Mouse (Mus musculus): ENCODE data around the gene Slc7a8.

Gene Slc7a8

DNA sequence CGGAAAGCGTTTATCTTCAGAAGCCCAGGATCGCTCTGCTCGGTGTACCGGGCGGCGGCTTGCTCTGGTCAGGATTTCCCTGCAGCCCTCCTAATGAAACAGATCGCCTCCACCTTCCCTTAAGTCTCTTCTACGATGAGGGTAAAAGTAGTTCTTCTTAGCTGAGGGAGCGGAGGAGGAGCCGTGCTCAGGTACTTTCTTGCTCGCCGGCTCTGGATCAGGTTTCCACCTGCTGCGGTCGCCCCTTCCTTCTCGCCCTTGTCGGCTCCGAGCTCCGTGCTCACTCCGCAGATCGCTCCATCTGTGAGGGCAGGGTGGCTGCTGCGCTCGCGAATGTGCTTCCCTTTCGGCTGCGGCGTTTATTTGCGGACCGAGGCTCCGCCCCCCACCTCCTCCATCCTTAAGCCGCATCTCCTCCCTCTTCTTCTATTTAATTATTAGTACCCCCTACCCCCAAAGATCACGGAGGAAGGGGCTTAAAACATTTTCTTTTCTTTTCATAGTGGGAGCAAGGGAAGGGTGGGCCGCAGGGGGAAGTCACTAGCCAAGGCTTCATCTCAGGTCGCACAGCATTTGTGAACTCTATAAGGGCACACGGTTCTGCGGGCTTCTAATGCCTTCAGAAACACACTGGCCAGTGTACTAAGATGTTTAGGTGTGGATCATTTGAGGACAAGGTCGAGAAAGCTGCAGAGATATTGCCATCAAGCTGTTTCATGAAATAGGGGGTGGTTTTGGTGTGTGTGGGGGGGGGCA is at the start of gene Slc7a8:
Gene Slc7a8 (minus strand): TSS at position 337 of the 756 bp plus-strand sequence.
- peak; percentile 56 for DNase-seq (ENCODE audit: low read depth)

DNA sequence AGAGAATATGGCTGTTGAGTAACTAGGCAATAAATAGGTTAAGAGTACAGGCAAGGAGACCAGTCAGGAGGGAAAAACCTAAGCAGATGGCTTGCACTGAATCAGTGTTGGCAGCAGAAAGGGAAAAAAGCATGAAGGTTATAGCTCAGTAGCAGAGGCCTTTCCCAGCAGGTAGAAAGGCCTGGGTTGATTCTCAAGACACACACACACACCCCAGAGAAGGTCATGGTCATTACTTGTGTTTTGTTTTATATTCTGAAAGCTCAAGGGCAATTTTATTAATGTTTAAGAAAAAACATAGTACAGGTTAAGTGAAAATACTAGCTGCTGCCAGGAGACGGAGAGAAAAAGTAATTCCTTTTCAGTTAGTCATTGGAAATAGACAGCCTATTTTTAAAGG is 42.0 kb upstream of the Slc7a8 start:
- no peak for DNase-seq (ENCODE audit: low read depth)

DNA sequence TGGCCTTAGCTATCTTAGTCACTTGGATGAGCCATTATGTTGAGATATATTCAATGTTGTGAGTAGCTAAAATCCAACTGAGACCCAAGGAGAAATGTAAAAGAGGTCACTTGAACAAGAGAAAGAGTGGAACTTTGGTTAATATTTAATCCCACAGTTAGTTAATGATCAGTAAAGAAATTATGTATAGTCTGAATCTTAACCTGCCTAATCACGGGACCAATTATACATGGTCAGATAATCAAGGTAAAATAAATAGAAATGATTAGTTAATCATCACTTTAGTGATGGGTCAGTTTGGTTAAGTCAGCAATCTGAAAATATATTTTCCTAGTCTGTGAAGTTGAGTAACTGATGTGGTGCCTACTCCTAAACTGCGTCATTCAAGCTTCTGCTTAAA is 40.6 kb upstream of the Slc7a8 start:
- no peak for DNase-seq (ENCODE audit: low read depth)

DNA sequence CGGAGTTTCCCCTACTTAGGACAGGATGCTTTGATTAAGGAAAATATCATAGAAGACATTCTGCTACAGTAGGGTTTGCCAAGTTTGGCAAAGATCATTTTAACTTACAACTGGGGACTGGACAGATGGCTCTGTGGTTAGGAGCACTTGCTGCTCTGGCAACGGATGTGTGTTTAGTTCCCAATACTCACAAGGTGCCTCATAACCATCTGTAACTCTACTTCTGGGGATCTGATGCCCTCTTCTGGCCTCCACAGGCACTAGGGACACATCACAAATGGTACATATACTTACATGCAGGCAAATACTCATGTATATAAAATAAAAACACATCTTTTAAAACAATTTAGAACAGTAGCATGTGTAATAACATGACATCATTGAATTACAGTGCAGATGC is 36.0 kb upstream of the Slc7a8 start:
- peak; percentile 30 for DNase-seq (ENCODE audit: low read depth)

DNA sequence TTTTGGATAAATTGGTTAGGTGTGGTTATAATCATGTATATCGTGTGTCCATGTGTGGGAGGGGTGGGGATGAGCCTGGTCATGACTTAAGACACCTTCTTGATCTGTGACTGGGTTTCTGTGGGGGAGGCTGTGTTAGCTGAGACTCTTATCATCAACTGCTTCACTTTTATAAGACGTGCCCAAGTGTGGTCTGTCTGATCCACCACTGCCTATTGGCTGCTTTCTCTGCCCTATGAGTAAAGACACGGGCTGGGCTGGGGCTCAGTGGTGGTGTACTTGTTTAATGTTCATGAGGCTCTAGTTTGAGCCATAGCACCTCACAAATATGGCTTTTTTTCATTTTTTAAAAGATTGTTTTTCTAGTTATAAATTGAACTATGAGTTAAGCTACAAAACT is 34.0 kb upstream of the Slc7a8 start:
- DNase-seq (ENCODE audit: low read depth) = no peak

DNA sequence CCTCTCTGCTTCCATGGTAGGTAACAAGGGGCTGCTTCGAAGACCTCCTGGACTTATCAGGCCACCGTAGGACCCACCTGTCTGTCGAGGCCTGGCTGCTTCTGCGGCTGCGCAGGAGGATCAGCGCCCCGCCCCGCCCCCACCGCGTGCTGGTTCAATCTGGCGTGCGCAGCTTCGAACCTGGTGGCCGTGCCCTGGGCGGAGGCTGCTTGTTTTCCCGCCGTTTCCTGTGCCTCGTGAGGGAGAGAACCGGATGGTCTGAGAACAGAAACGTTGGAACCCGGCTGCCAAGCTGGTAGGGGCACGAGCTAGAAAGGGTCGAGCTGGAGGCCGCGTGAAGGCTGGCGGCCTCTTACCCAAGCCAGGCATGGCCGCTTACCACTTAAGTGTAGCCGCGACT is 32.2 kb upstream of the Slc7a8 start, which contains the start of gene Rnf212b:
Gene Rnf212b (plus strand): TSS at position 151 of the 400 bp plus-strand sequence.
- DNase-seq (ENCODE audit: low read depth) = no peak

DNA sequence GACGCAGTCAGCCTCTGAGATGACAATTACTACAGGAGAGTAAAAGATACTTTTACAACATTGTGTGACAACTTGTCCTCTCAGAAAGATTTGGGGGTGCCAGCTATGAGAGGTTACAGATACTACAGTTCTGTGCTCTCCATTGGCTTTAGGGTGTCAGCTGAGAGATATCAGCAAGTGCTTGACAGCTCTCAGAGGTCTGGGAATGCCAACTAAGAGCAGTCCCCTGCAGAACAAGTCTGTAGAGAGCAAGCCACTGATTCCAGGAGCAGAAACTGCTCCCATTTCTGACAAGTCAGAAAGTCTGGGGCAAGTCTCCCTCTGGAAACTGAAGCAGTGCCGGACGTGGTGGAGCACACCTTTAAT is 27.9 kb upstream of the Slc7a8 start:
- DNase-seq (ENCODE audit: low read depth) = no peak

DNA sequence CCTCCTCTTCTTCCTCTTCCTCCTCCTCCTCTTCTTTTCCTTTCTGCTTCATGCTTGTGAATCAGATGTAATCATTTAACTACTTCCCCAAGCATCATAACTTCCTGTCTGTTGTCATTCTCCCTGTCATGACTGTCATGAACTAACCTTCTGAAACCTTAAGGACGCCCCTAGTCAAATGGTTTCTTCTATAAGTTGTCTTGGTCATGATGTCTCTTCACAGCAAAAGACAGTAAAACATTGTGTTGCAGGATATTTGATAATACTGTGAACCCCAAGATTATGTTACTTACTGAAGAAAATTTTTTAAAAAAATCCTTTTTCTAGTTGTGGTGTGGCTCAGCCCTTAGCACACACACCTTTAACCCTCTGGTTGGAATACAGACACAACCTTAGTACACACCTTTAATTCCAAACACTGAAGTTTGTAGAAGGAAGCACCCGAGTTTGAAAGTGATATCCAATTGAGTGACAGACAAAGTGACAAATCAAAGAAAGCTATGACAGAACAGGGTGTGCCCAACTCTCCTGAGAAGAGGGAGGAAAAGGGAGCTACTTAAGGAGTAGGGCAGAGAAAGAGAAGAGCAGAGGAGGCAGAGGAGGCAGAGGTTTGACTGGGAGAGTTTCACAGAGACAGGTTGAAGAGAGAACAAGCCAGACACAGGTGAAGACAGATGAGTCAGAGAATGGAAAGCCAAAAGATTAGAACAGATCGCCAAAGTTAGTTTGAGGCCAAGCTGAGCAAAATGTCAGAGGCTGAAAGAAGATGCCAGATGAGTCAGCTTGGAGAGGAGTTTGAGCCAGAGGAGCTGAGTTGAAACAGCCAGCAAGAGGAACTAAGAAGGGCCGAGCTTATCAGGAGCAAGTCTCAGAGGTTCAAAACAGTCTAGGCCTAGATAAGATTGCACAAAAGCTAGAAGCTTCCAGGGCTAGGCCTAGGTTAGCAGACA is 27.2 kb upstream of the Slc7a8 start:
- no peak for DNase-seq (ENCODE audit: low read depth)

DNA sequence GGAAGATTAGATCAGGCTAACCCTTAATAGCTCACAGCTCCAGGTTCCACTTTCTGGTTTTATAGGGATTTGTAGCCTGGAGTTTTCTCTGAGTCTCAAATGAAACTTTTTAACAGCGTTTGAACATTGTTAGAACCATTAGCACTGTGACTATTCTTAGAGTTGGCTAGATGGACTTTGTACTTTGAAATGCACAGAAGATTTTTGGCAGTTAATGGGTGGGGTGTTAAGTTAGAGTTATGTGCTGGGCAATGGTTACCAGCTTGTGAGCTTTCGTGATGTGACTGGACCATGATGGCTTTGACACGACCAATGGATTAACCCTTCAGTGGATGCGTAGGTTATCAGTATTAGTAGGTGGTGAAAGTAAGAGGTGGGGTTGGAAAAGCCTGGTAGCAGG is 24.4 kb upstream of the Slc7a8 start:
- DNase-seq (ENCODE audit: low read depth) = no peak

DNA sequence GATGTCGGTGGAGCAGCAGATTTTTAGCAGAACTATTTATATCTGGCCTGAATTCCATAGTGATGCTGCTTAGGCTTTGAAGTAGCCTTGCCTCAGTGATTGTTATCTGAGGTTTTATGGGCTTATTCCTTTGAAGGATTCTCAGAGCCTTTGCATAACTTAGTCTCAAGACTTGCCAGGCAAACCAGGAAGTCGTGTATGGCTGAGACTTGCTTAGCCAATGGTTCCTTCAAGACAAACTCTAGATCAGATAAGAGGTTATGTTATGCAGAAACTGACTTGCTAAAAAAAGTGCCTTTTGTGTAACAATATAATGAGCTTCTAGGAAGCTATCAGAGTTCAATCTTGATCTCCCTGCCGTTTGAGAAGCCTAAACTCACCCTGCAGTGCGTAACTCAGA is 20.7 kb upstream of the Slc7a8 start:
- no peak for DNase-seq (ENCODE audit: low read depth)

DNA sequence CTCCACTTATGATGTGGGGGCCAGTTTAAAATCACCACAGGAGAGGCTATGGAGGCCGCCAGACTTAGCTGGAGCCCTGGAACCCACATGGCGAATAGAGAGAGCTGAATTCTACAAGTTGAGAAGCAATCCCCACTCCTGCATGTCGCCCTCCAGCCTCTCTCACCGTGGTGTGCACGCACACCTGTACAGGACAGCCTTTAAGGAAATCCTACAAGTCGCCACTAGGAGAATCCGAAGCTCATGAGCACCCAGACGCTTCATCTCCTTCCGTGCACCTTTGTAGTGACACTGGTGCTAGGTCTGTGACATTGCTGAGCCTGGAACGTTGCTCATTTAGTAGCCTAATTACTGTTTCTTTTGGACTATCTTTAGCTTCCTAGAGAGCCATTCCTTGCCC is 17.9 kb upstream of the Slc7a8 start:
- no peak for DNase-seq (ENCODE audit: low read depth)

DNA sequence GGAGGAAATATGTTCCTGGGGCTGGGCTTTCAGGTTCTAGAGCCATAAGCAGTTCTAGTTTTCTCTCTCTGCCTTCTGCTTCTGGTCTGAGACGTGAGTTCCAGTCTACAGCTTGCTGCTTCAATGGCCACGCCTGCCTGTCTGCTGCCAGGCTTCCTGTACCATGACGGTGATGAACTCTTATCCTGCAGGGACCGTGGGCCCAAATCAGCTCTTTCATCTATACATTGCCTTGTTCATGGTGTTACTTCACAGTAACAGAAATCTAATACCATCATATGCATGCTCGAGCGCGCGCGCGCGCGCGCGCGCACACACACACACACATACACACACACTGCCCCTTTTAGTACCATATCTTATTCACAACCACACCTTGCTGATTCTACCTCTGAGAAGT is 15.0 kb upstream of the Slc7a8 start:
- no peak for DNase-seq (ENCODE audit: low read depth)

DNA sequence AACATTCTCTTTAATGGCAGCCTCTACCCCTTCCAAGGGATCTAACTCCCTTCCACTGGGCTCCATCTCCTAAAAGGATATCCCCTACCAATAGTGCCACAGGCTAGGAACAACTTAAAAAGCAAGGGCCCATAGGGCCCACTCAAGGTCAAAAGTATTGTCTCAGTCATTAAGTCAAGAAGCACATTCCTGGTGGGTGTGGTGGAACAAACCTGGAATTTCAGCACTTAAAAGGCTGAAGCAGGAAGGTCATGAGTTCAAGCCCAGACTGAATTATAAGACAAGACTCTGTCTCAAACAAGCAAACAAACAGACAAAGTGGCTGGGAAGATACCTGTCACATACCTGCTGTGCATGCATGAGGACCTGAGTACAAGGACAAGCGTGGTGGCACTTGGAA is 14.2 kb upstream of the Slc7a8 start:
- DNase-seq (ENCODE audit: low read depth) = no peak

DNA sequence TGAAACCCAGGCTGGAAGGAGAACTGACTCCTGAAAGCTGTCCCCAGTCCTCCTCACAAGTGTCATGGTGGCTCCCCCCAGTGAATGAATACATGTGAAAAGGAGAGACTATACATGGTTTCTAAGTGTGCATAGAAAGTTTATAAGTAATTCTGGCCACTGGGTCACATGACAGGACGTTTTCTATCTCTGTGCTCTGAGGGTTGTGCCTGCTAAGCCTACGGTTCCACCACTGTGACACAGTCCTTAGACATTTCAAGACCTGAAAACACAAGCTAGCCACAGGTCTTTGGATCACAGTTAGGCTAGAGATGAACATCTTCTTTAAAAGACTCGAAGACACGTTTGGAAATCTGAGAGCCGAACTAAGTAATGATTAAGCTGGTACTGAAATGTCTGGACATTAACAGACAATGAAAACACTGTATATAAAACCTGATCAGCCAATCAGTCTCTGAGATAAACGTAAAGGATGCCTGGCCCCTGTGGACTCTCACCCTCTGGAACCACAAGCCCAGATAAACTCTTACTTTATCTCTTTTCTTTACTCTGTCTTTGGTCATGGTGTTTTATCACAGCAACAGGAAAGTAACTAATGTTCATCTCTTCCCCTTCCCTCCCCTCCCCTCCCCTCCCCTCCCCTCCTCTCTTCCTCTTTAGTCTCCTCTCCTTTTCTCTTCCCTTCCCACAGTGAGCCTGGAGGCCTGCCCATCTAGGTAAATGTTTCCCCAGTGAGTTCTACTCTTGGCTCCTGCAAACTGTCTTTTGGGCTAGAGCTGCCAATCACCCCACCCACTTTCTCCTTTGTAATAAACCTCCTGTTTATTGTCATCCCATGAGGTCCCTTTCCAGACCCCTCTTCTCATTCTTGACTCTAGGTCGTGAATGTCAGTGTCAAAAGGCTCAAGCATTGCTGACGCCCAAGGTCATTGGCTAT is 12.4 kb upstream of the Slc7a8 start:
- DNase-seq (ENCODE audit: low read depth) = no peak

DNA sequence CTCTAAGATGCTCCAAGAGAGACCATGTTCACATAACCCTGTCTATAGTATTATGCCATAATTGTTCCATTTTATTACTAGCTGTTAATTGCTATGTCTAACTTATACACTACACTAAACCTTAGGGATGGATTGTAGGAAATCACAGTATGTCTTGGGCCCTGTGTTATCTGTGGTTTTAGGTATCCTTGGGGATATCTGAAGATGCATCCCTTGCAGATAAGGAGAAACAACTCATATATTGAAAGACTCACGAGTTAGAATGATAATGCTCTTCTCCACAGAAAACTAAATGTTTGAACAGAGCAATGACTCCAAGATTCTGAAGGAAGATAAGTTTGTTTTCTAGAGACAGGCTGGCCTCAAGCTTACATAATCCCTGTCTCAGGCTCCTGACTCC is 11.6 kb upstream of the Slc7a8 start:
- no peak for DNase-seq (ENCODE audit: low read depth)

DNA sequence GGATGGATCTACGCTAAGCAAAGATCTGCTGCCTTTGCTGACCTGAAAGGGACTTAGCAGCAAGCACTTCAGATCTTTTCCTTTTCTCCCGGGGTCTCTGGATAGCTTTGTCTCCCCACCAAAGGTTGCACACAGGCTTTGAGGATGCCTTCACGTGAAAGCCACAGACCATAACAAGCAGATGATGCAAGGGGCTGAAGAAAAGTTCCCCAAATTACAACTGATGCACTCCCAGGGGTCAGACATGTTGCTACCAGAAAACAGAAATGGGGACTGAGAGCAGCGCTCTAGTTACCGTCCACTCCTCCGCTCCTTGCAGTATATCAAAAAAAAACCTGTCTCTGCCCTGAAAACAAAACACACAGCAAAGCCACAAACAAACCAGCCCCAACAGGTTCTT is 10.4 kb upstream of the Slc7a8 start:
- no peak for DNase-seq (ENCODE audit: low read depth)

DNA sequence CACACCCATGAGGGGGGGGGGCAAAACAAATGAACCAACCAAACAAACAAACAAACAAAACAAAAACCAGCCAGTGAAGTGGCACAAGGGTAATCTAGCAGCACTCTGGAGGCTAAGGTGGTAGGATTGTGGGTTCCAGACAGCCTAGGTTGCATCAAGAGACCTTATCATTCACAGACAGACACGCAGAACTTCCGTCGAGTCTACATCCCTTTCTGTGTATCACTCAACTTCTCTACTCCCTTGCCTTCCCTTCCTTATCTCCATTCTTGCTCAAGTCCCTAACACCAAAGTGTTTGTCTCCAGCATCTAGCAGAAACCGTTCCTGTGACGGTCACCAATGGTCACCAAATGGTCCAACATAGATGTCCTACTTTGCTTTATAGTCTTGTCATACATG is 6.5 kb upstream of the Slc7a8 start:
- no peak for DNase-seq (ENCODE audit: low read depth)

DNA sequence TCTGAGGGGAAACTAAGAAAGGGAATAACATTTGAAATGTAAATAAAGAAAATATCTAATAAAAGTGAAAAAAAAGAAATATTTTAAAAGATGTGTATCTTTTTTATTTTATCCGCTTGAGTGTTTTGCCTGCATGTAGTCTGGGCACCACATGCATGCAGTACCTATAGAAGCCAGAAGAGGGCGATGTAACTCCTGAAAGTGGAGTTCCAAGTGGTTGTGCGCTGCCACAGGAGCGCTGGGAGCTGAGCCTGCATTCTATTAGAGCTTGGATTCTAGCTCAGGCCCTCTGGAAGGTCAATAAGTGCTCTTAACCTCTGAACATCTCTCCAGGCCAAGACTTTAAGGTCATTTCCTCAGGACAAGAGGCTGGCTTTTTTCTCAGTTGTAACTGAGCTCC is 5.5 kb upstream of the Slc7a8 start:
- DNase-seq (ENCODE audit: low read depth) = peak; percentile 58

DNA sequence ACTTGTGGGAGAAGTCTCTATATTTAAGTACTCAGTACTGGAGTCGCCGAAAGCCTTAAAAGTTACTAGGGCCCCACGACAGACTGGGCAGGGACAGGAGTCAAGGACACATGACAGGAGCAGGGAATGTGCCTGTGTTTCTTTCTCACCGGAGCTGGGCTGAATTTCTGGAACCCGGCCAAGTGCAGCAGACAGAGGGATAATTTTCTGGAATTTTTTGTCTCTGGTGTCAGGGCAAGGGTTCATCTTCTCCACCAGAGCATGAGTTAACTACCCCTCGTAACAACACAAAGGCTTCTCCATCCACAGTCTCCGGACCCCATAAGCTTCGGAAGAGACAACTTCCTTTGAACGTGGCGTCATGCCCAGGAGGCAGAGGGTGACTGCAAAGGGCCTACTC is 4.7 kb upstream of the Slc7a8 start:
- no peak for DNase-seq (ENCODE audit: low read depth)

DNA sequence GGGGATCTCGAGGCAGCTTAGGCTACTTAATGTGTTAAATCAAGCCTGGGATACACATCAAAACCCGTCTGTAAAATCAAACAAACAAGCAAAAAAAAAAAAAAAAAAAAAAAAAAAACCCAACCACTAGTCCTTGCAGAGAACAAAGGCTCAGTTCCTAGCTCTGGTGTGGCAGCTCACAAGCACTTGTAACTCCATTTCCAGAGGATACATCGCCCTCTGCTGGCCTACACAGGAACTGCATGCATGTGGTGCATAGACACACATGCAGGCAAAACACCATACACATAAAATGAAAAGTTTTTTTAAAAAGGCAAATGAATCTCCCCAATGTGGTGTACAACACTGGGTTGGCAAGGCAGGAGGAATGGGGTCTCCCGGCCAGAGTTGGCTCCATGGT is 4.2 kb upstream of the Slc7a8 start:
- DNase-seq (ENCODE audit: low read depth) = peak; percentile 84

DNA sequence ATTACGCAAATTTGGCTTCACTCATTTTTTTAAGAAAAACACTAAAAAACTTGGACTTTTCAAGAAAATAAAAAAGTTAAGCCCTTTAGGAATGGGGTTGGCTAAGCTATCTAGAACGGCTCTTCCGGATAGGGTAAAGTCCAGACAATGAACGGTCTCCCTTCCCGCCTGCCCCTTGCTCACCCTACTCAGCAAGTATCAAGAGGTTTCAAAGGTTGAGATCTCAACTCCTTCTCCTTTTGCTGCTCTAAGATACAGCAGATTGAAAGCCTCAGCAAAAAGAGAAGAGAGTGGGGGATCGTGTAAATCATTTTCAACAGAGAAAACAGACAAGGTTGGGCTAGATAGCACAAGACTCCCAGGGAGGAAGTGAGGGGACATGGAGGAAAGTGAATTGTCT is 1.2 kb upstream of the Slc7a8 start:
- no peak for DNase-seq (ENCODE audit: low read depth)

All from induced T-regulatory cell, adult 2 months (primary cell).